Mouse (Mus musculus) CH12.LX (cell line): ENCODE measurements around the gene Serpinb6c.

Experiments
- CHD2 ChIP-seq: IDR thresholded peaks from 2 replicates; pipeline ENCODE4 v1.6.1; 2011; ENCODE audit warnings: low read length, improper control_type of control experiment
- CTCF ChIP-seq, 2 experiments: IDR thresholded peaks in 1 of 2; conservative IDR thresholded peaks in 1 of 2; 2 replicates each; pipeline ENCODE4 v1.5.1; 2011 to 2012; ENCODE audit warnings: low read depth in 2 of 2, low read length in 2 of 2, improper control_type of control experiment in 1 of 2, inconsistent platforms in 1 of 2, mild to moderate bottlenecking in 1 of 2, moderate library complexity in 1 of 2
- E2F4 ChIP-seq: IDR thresholded peaks from 2 replicates; pipeline ENCODE4 v1.6.1; 2011; ENCODE audit warnings: low read depth, low read length, improper control_type of control experiment; ENCODE audit not compliant: insufficient replicate concordance
- EP300 ChIP-seq: IDR thresholded peaks from 2 replicates; pipeline ENCODE4 v1.6.1; 2011; ENCODE audit warnings: low read length, improper control_type of control experiment
- IRF4 ChIP-seq: IDR thresholded peaks from 2 replicates; pipeline ENCODE4 v1.6.1; 2014; ENCODE audit warnings: low read depth, mild to moderate bottlenecking, inconsistent platforms, low read length, improper control_type of control experiment
- MAFK ChIP-seq: IDR thresholded peaks from 2 replicates; pipeline ENCODE4 v1.6.1; 2011; ENCODE audit warnings: low read length, improper control_type of control experiment; ENCODE audit not compliant: insufficient replicate concordance
- MAX ChIP-seq: IDR thresholded peaks from 2 replicates; pipeline ENCODE4 v1.6.1; 2011; ENCODE audit warnings: low read length, improper control_type of control experiment
- NRF1 ChIP-seq: IDR thresholded peaks from 2 replicates; pipeline ENCODE4 v1.6.1; 2014; ENCODE audit warnings: low read depth, mild to moderate bottlenecking, inconsistent platforms, low read length, improper control_type of control experiment, moderate library complexity
- POLR2A ChIP-seq: IDR thresholded peaks from 2 replicates; pipeline ENCODE4 v1.6.1; 2011; ENCODE audit warnings: low read depth, mild to moderate bottlenecking, improper control_type of control experiment, low read length
- USF1 ChIP-seq: IDR thresholded peaks from 2 replicates; pipeline ENCODE4 v1.6.1; 2014; ENCODE audit warnings: low read depth, mild to moderate bottlenecking, inconsistent platforms, low read length, improper control_type of control experiment
- ZKSCAN1 ChIP-seq: IDR thresholded peaks from 2 replicates; pipeline ENCODE4 v1.6.1; 2012; ENCODE audit warnings: low read depth, inconsistent platforms, low read length, improper control_type of control experiment, borderline replicate concordance
- ZMIZ1 ChIP-seq: IDR thresholded peaks from 2 replicates; pipeline ENCODE4 v1.6.1; 2012; ENCODE audit warnings: low read depth, mild to moderate bottlenecking, inconsistent platforms, low read length, improper control_type of control experiment

DNA sequence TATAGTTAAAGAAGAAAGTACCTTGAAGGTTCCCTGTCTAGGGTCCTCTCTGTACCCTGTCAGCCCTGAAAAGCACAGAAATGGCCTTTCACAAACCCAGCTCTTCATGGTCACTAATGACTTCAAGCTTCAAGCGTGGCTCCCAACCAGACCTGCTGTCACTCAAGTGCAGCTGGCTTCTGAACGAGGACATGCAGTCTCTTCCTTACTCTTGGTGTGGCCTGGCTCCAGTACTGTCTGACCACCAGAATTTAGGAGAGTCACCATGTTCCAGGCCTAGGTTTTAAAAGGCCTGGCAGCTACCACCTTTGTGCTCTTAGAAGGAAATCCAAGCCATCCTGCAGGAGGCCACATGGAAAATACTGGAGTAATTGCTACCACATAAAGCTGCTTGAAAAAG is 24.8 kb upstream of the Serpinb6c start:
- TF ChIP-seq NRF1 (no peak), CTCF (conservative IDR thresholded peaks at IDR 0.05 in 1 of 2, IDR thresholded peaks at IDR 0.05 in 1 of 2; ENCODE audit: low read depth in 2 of 2, low read length in 2 of 2) (no peak), MAFK (no peak), E2F4 (no peak), ZKSCAN1 (no peak), POLR2A (no peak), MAX (no peak), EP300 (no peak), USF1 (no peak), ZMIZ1 (no peak), CHD2 (no peak), IRF4 (no peak)
